Mouse (Mus musculus): Measurements from ENCODE around the gene Etv1. TPM values are rescaled to one million over a fixed set of nuclear protein-coding genes. Genes with fewer than 3 reads are reported as not detected.

The Etv1 gene
- polyA plus RNA-seq, 1 experiment from 2014 or later = 24.8 TPM

GRCm38 (mm10) chr12:38860168-38861115 is 81.3 kb downstream of the Etv1 start:
- Histone ChIP-seq H3K36me3 (peaks cover 37% of the 10 kb centered on the region), H3K4me1 (peaks cover 7% of the 10 kb centered on the region; the same call in 1 of the 2 replicates), H3K9ac (no peak overlapping the region), H3K9me3 (no peaks in the 10 kb centered on the region), H3K27ac (replicated peaks) (peak overlapping the region; percentile 20; the same call in 1 of the 2 replicates), H3K27me3 (replicated peaks) (no peaks in the 10 kb centered on the region), H3K4me2 (no peak overlapping the region), H3K4me3 (no peak overlapping the region)
- no peak for ATAC-seq (ENCODE audit: extremely low read depth, insufficient number of reproducible peaks, low FRiP score, low TSS enrichment)
- WGBS = 82% methylated on average over 7 of the region's 7 CpGs

GRCm38 (mm10) chr12:38863395-38863794 is 84.2 kb downstream of the Etv1 start:
- H3K4me3 ChIP-seq = no peak overlapping the region
- no peak overlapping the region for H3K9ac ChIP-seq
- H3K36me3 ChIP-seq = peaks cover 20% of the 10 kb centered on the region
- no peaks in the 10 kb centered on the region for H3K27me3 ChIP-seq (replicated peaks)
- H3K27ac ChIP-seq (replicated peaks) = no peak overlapping the region
- H3K9me3 ChIP-seq = no peaks in the 10 kb centered on the region
- ATAC-seq (ENCODE audit: extremely low read depth, insufficient number of reproducible peaks, low FRiP score, low TSS enrichment) = no peak
- WGBS = 72% methylated on average over 4 of the region's 4 CpGs
- peaks cover 7% of the 10 kb centered on the region; the same call in 1 of the 2 replicates for H3K4me1 ChIP-seq
- H3K4me2 ChIP-seq = no peak overlapping the region

- H3K9me3 ChIP-seq = no peaks in the 10 kb centered on the region
- peaks cover 7% of the 10 kb centered on the region; the same call in 1 of the 2 replicates for H3K4me1 ChIP-seq
- no peak for ATAC-seq (ENCODE audit: extremely low read depth, insufficient number of reproducible peaks, low FRiP score, low TSS enrichment)
- no peak overlapping the region for H3K4me3 ChIP-seq
- H3K9ac ChIP-seq = no peak overlapping the region
- no peaks in the 10 kb centered on the region for H3K27me3 ChIP-seq (replicated peaks)
- no peak overlapping the region for H3K4me2 ChIP-seq
- H3K27ac ChIP-seq (replicated peaks) = 0 out of 2 replicates have a peak overlapping the region, but pooled peaks have one; percentile 8
- H3K36me3 ChIP-seq = peaks cover 15% of the 10 kb centered on the region
- WGBS = 57% methylated on average over 3 of the region's 3 CpGs
These were observed 85.0 kb downstream of the Etv1 start for GRCm38 (mm10) chr12:38863982-38864828.

- H3K4me1 ChIP-seq = peaks cover 12% of the 10 kb centered on the region
- no peak for ATAC-seq (ENCODE audit: extremely low read depth, insufficient number of reproducible peaks, low FRiP score, low TSS enrichment)
These were observed 95.4 kb downstream of the Etv1 start for GRCm38 (mm10) chr12:38874470-38874995.

GRCm38 (mm10) chr12:38904516-38904915 is 125.3 kb downstream of the Etv1 start:
- no peaks in the 10 kb centered on the region for H3K36me3 ChIP-seq
- H3K4me2 ChIP-seq = no peak overlapping the region
- H3K27ac ChIP-seq (replicated peaks) = no peak overlapping the region
- WGBS = 71% methylated on average over 3 of the region's 3 CpGs
- H3K27me3 ChIP-seq (replicated peaks) = no peaks in the 10 kb centered on the region
- no peak overlapping the region for H3K4me3 ChIP-seq
- ATAC-seq (ENCODE audit: extremely low read depth, insufficient number of reproducible peaks, low FRiP score, low TSS enrichment) = no peak
- no peak overlapping the region for H3K9ac ChIP-seq
- H3K4me1 ChIP-seq = peaks cover 9% of the 10 kb centered on the region; the same call in 1 of the 2 replicates
- no peaks in the 10 kb centered on the region for H3K9me3 ChIP-seq

More at GRCm38 (mm10) chr12:38874470-38874995, 95.4 kb downstream of the Etv1 start:
- peak overlapping the region; percentile 66; the same call in 1 of the 2 replicates for H3K27ac ChIP-seq (replicated peaks)
- no peak overlapping the region for H3K4me3 ChIP-seq
- H3K4me2 ChIP-seq = no peak overlapping the region
- H3K9me3 ChIP-seq = no peaks in the 10 kb centered on the region
- no peaks in the 10 kb centered on the region for H3K27me3 ChIP-seq (replicated peaks)
- no peak overlapping the region for H3K9ac ChIP-seq
- H3K36me3 ChIP-seq = no peaks in the 10 kb centered on the region

- WGBS = 69% methylated on average over 6 of the region's 6 CpGs
- H3K9ac ChIP-seq = no peak overlapping the region
- H3K4me3 ChIP-seq = no peak overlapping the region
- H3K4me1 ChIP-seq = peaks cover 9% of the 10 kb centered on the region; the same call in 1 of the 2 replicates
- H3K27me3 ChIP-seq (replicated peaks) = no peaks in the 10 kb centered on the region
- H3K27ac ChIP-seq (replicated peaks) = no peak overlapping the region
- no peak for ATAC-seq (ENCODE audit: extremely low read depth, insufficient number of reproducible peaks, low FRiP score, low TSS enrichment)
- no peak overlapping the region for H3K4me2 ChIP-seq
- H3K36me3 ChIP-seq = no peaks in the 10 kb centered on the region
- no peaks in the 10 kb centered on the region for H3K9me3 ChIP-seq
These were observed 127.1 kb downstream of the Etv1 start for GRCm38 (mm10) chr12:38906314-38906713.

GRCm38 (mm10) chr12:38906812-38907211 is 127.6 kb downstream of the Etv1 start:
- WGBS = 39% methylated on average over 9 of the region's 9 CpGs
- no peak overlapping the region for H3K4me2 ChIP-seq
- no peak overlapping the region for H3K9ac ChIP-seq
- peaks cover 9% of the 10 kb centered on the region; the same call in 1 of the 2 replicates for H3K4me1 ChIP-seq
- no peaks in the 10 kb centered on the region for H3K36me3 ChIP-seq
- H3K4me3 ChIP-seq = no peak overlapping the region
- no peak overlapping the region for H3K27ac ChIP-seq (replicated peaks)
- ATAC-seq (ENCODE audit: extremely low read depth, insufficient number of reproducible peaks, low FRiP score, low TSS enrichment) = no peak
- no peaks in the 10 kb centered on the region for H3K27me3 ChIP-seq (replicated peaks)
- no peaks in the 10 kb centered on the region for H3K9me3 ChIP-seq

GRCm38 (mm10) chr12:38908947-38909346 is 129.8 kb downstream of the Etv1 start:
- H3K4me3 ChIP-seq = no peak overlapping the region
- ATAC-seq (ENCODE audit: extremely low read depth, insufficient number of reproducible peaks, low FRiP score, low TSS enrichment) = no peak
- WGBS = 80% methylated on average over 3 of the region's 3 CpGs
- no peaks in the 10 kb centered on the region for H3K27me3 ChIP-seq (replicated peaks)
- peaks cover 9% of the 10 kb centered on the region; the same call in 1 of the 2 replicates for H3K4me1 ChIP-seq
- no peak overlapping the region for H3K9ac ChIP-seq
- H3K27ac ChIP-seq (replicated peaks) = no peak overlapping the region
- no peak overlapping the region for H3K4me2 ChIP-seq
- no peaks in the 10 kb centered on the region for H3K36me3 ChIP-seq
- no peaks in the 10 kb centered on the region for H3K9me3 ChIP-seq
